Mouse (Mus musculus) embryonic facial prominence, embryonic 15.5 days (tissue): ENCODE results near the gene Uqcrc2. TPM values are rescaled to one million over a fixed set of nuclear protein-coding genes. Genes with fewer than 3 reads are reported as not detected.

Experiments used
- ATAC-seq: fragments of 200-750 bp; cut with Nextera tagmentation; 2 replicates; pipeline ENCODE4 v1.8.0; 2017; ENCODE audit warnings: low read depth, moderate TSS enrichment; ENCODE audit not compliant: insufficient number of reproducible peaks, low FRiP score, low TSS enrichment
- H3K27ac ChIP-seq: fragments of 300-500 bp; sonication (generic); replicated peaks from 2 replicates; pipeline ENCODE4 v1.5.1; 2015; ENCODE audit warnings: mild to moderate bottlenecking, inconsistent platforms
- H3K27me3 ChIP-seq: fragments of 300-500 bp; sonication (generic); 2 replicates; pipeline ENCODE4 v1.6.1; 2015; ENCODE audit warnings: inconsistent platforms
- H3K36me3 ChIP-seq: fragments of 300-500 bp; sonication (generic); 2 replicates; pipeline ENCODE4 v1.6.1; 2015; ENCODE audit warnings: mild to moderate bottlenecking, inconsistent platforms
- H3K4me1 ChIP-seq: fragments of 300-500 bp; sonication (generic); 2 replicates; pipeline ENCODE4 v1.6.1; 2015; ENCODE audit warnings: inconsistent platforms
- H3K4me2 ChIP-seq: fragments of 300-500 bp; sonication (generic); replicated peaks from 2 replicates; pipeline ENCODE4 v1.6.1; 2015; ENCODE audit warnings: mild to moderate bottlenecking, inconsistent platforms
- H3K4me3 ChIP-seq: fragments of 300-500 bp; sonication (generic); replicated peaks from 2 replicates; pipeline ENCODE4 v1.5.1; 2015; ENCODE audit warnings: mild to moderate bottlenecking, inconsistent platforms
- H3K9ac ChIP-seq: fragments of 300-500 bp; sonication (generic); 2 replicates; pipeline ENCODE4 v1.6.1; 2015; ENCODE audit warnings: inconsistent platforms
- H3K9me3 ChIP-seq: fragments of 300-500 bp; sonication (generic); replicated peaks from 2 replicates; pipeline ENCODE4 v1.6.1; 2016; ENCODE audit warnings: inconsistent platforms
- WGBS: fragments of 180-500 bp; shearing (Covaris S2); methylation state at CpG from one replicate; pipeline ENCODE4 v1.1.7; 2015; 5-methylcytosine and 5-hydroxymethylcytosine counted together
- polyA plus RNA-seq: library from polyadenylated mRNA; unstranded; fragments of >200 nt; fragmentation: Nextera tagmentation; extraction: Ambion mirVana; gene quantifications from 2 replicates; pipeline ENCODE4 v1.2.1, GENCODE M21; 2015

Gene Uqcrc2
- 170 TPM in 2 replicates for polyA plus RNA-seq

GRCm38 (mm10) chr7:120634711-120635361 lies at the start of gene Uqcrc2:
TSS of gene Uqcrc2 (plus strand) at chr7:120635176.
- Histone ChIP-seq H3K9ac (peak within 1 kb of the TSS; percentile 87), H3K27ac (peak within 1 kb of the TSS; percentile 94), H3K27me3 (no peaks in the 10 kb centered on the region), H3K4me3 (peak within 1 kb of the TSS; percentile 94), H3K4me2 (peak within 1 kb of the TSS; percentile 75), H3K36me3 (peaks cover 17% of the 10 kb centered on the region), H3K4me1 (peaks cover 20% of the 10 kb centered on the region), H3K9me3 (no peaks in the 10 kb centered on the region)
- peak; percentile 97 for ATAC-seq
- under 1% methylated on average over 45 of the region's 45 CpGs for WGBS

GRCm38 (mm10) chr7:120597203-120597743 lies 37.7 kb upstream of the Uqcrc2 start:
- ATAC-seq, result no peak
- WGBS, result 86% methylated on average over 4 of the region's 4 CpGs
- peak overlapping the region; percentile 65 for H3K4me2 ChIP-seq
- no peaks in the 10 kb centered on the region for H3K36me3 ChIP-seq
- H3K9me3 ChIP-seq, result no peaks in the 10 kb centered on the region
- no peaks in the 10 kb centered on the region for H3K4me1 ChIP-seq
- peak overlapping the region; percentile 46 for H3K4me3 ChIP-seq
- no peak overlapping the region for H3K27ac ChIP-seq
- 0 out of 2 replicates have a peak overlapping the region, but pooled peaks have one; percentile 15 for H3K9ac ChIP-seq
- peaks cover 5% of the 10 kb centered on the region for H3K27me3 ChIP-seq

- H3K9ac ChIP-seq, result 0 out of 2 replicates have a peak overlapping the region, but pooled peaks have one; percentile 15
- no peaks in the 10 kb centered on the region for H3K9me3 ChIP-seq
- H3K27me3 ChIP-seq, result peaks cover 5% of the 10 kb centered on the region
- no peaks in the 10 kb centered on the region for H3K4me1 ChIP-seq
- H3K27ac ChIP-seq, result no peak overlapping the region
- H3K36me3 ChIP-seq, result no peaks in the 10 kb centered on the region
- H3K4me2 ChIP-seq, result peak overlapping the region; percentile 65
- 6% methylated on average over 41 of the region's 41 CpGs for WGBS
- no peak for ATAC-seq
- H3K4me3 ChIP-seq, result peak overlapping the region; percentile 46
Observed at GRCm38 (mm10) chr7:120597744-120598243, 37.2 kb upstream of the Uqcrc2 start.

- H3K9ac ChIP-seq, result no peak overlapping the region
- ATAC-seq, result no peak
- no peaks in the 10 kb centered on the region for H3K4me1 ChIP-seq
- H3K4me3 ChIP-seq, result peak overlapping the region; percentile 46; the same call in 1 of the 2 replicates
- WGBS, result 80% methylated on average over 7 of the region's 7 CpGs
- peak overlapping the region; percentile 65; the same call in 1 of the 2 replicates for H3K4me2 ChIP-seq
- peaks cover 5% of the 10 kb centered on the region for H3K27me3 ChIP-seq
- H3K9me3 ChIP-seq, result no peaks in the 10 kb centered on the region
- H3K36me3 ChIP-seq, result no peaks in the 10 kb centered on the region
- no peak overlapping the region for H3K27ac ChIP-seq
Observed at GRCm38 (mm10) chr7:120598355-120598754, 36.6 kb upstream of the Uqcrc2 start.

- Histone ChIP-seq H3K4me2 (no peak overlapping the region), H3K27me3 (no peaks in the 10 kb centered on the region), H3K36me3 (no peaks in the 10 kb centered on the region), H3K27ac (no peak overlapping the region), H3K4me3 (no peak overlapping the region), H3K9me3 (no peaks in the 10 kb centered on the region), H3K4me1 (no peaks in the 10 kb centered on the region), H3K9ac (no peak overlapping the region)
- no peak for ATAC-seq
- WGBS, result 51% methylated on average over 8 of the region's 8 CpGs
Observed at GRCm38 (mm10) chr7:120620075-120620771, 14.8 kb upstream of the Uqcrc2 start.

GRCm38 (mm10) chr7:120620841-120621240 lies 14.1 kb upstream of the Uqcrc2 start:
- ATAC-seq, result no peak
- H3K27ac ChIP-seq, result no peak overlapping the region
- H3K36me3 ChIP-seq, result no peaks in the 10 kb centered on the region
- H3K9me3 ChIP-seq, result no peaks in the 10 kb centered on the region
- no peaks in the 10 kb centered on the region for H3K27me3 ChIP-seq
- no peak overlapping the region for H3K9ac ChIP-seq
- 77% methylated on average over 9 of the region's 9 CpGs for WGBS
- no peak overlapping the region for H3K4me3 ChIP-seq
- no peak overlapping the region for H3K4me2 ChIP-seq
- no peaks in the 10 kb centered on the region for H3K4me1 ChIP-seq

- Histone ChIP-seq H3K9me3 (no peaks in the 10 kb centered on the region), H3K27ac (no peak overlapping the region), H3K4me2 (no peak overlapping the region), H3K4me1 (peaks cover 20% of the 10 kb centered on the region), H3K9ac (no peak overlapping the region), H3K4me3 (no peak overlapping the region), H3K27me3 (no peaks in the 10 kb centered on the region), H3K36me3 (peaks cover 2% of the 10 kb centered on the region)
- WGBS, result 67% methylated on average over 1 of the region's 1 CpGs
- ATAC-seq, result no peak
Observed at GRCm38 (mm10) chr7:120632518-120632917, 2.5 kb upstream of the Uqcrc2 start.

DNA sequence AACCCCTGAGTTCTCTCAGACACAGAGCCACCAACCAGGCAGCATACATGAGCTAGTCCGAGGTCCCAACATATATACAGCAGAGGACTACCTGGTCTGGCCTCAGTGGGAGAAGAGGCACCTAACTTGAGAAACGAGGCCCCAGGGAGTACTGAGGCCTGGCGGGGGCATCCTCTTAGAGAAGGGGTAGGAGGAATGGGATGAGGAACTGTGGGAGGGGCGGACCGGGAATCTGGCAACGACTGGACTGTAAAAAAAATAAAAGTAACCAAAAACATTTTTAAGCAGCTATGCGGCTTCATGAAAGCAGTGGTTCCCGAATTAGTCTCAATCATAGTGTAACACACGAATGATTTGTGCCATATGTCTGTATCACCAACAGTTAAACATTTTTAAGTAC lies 675 bp upstream of the Uqcrc2 start:
- Histone ChIP-seq H3K4me1 (peaks cover 20% of the 10 kb centered on the region), H3K4me3 (peak overlapping the region; percentile 94), H3K27ac (peak overlapping the region; percentile 94), H3K4me2 (peak overlapping the region; percentile 75), H3K9me3 (no peaks in the 10 kb centered on the region), H3K36me3 (peaks cover 11% of the 10 kb centered on the region), H3K9ac (peak overlapping the region; percentile 87), H3K27me3 (no peaks in the 10 kb centered on the region)
- 0 out of 2 replicates have a peak, but pooled peaks have one; percentile 11 for ATAC-seq
- 4% methylated on average over 9 of the region's 9 CpGs for WGBS

GRCm38 (mm10) chr7:120635362-120635781 lies 396 bp downstream of the Uqcrc2 start:
- H3K27me3 ChIP-seq, result no peaks in the 10 kb centered on the region
- ATAC-seq, result peak; percentile 65; the same call in 1 of the 2 replicates

DNA sequence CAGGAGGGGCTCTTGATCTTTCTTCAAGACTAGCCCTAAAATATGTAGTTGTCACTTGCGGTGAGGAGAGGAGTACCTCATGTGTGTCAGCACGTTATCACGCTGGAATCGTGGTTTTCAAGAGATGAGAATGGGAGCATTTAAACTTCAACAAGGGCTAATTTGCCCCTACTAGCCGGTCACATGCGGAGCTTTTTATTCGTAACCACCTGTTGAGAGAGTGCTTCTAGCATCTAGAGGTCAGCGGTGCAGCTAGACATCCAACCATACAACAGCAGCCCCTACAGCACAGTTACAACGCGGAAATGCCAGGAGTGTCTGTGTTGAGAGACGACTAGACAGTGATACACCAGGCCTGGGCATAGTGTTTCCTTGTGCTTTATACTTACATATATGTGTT lies 845 bp downstream of the Uqcrc2 start:
- Histone ChIP-seq H3K4me2 (peak overlapping the region; percentile 75), H3K4me1 (peaks cover 20% of the 10 kb centered on the region), H3K36me3 (peaks cover 25% of the 10 kb centered on the region), H3K27me3 (no peaks in the 10 kb centered on the region), H3K9me3 (no peaks in the 10 kb centered on the region), H3K9ac (peak overlapping the region; percentile 87), H3K27ac (peak overlapping the region; percentile 94; the same call in 1 of the 2 replicates), H3K4me3 (peak overlapping the region; percentile 94)
- under 1% methylated on average over 11 of the region's 11 CpGs for WGBS
- ATAC-seq, result no peak

More at GRCm38 (mm10) chr7:120635362-120635781, 396 bp downstream of the Uqcrc2 start:
- Histone ChIP-seq H3K4me2 (peak overlapping the region; percentile 75), H3K9me3 (no peaks in the 10 kb centered on the region), H3K4me1 (peaks cover 20% of the 10 kb centered on the region), H3K9ac (peak overlapping the region; percentile 87), H3K4me3 (peak overlapping the region; percentile 94), H3K27ac (peak overlapping the region; percentile 94), H3K36me3 (peaks cover 21% of the 10 kb centered on the region)
- WGBS, result under 1% methylated on average over 32 of the region's 32 CpGs

DNA sequence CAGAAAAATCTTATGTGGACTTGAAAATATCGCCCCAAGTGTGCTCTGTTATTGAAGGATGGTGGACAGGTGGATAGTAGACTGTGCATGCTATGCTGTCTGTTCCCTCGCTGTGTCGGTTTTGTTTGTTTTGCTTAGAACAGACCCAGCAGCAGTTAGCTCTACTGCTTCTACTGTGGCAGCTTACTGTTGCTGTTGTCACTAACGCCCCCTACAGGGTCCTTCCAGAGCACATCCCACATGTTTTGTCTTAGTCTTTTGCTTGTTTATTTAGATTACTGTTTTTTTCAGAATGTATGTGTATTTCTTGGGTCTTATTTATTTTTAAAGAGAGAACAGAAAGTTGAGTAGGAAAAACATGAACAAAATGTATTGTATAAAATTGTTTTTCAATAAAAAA lies 8.2 kb downstream of the Uqcrc2 start:
- Histone ChIP-seq H3K27ac (no peak overlapping the region), H3K36me3 (peaks cover 68% of the 10 kb centered on the region), H3K9me3 (no peaks in the 10 kb centered on the region), H3K27me3 (no peaks in the 10 kb centered on the region), H3K4me1 (no peaks in the 10 kb centered on the region), H3K4me3 (no peak overlapping the region), H3K9ac (no peak overlapping the region), H3K4me2 (no peak overlapping the region)
- 69% methylated on average over 4 of the region's 4 CpGs for WGBS
- no peak for ATAC-seq
